Mouse (Mus musculus): ENCODE results near the gene Gm28036. TPM values are rescaled to one million over a fixed set of nuclear protein-coding genes. Genes with fewer than 3 reads are reported as not detected.

Gene Gm28036
- polyA plus RNA-seq, 1 experiment from 2014 or later = 6.2 TPM

- Histone ChIP-seq H3K4me3 (ENCODE audit: low read depth, low read length) (no peak overlapping the region), H3K27ac (ENCODE audit: low read length) (no peak overlapping the region), H3K9me3 (replicated peaks; ENCODE audit: control insufficient read depth, low read length) (no peaks in the 10 kb centered on the region), H3K9ac (ENCODE audit: low read depth, low read length) (no peak overlapping the region), H3K36me3 (ENCODE audit: control insufficient read depth, insufficient read depth) (peaks cover 20% of the 10 kb centered on the region), H3K4me1 (ENCODE audit: control insufficient read depth, low read depth, low read length) (no peaks in the 10 kb centered on the region), H3K27me3 (ENCODE audit: control insufficient read depth, insufficient read depth, low read depth, low read length) (no peaks in the 10 kb centered on the region), H3K4me2 (ENCODE audit: low read depth, low read length) (no peak overlapping the region)
- ATAC-seq (ENCODE audit: low read depth) = no peak
- 86% methylated on average over 15 of the region's 15 CpGs for WGBS (ENCODE audit: insufficient replicate concordance)
Observed at GRCm38 (mm10) chr2:156073725-156074124, 53.2 kb downstream of the Gm28036 start.

- Histone ChIP-seq H3K36me3 (ENCODE audit: control insufficient read depth, insufficient read depth) (peaks cover 10% of the 10 kb centered on the region), H3K27me3 (ENCODE audit: control insufficient read depth, insufficient read depth, low read depth, low read length) (no peaks in the 10 kb centered on the region), H3K4me1 (ENCODE audit: control insufficient read depth, low read depth, low read length) (peaks cover under 1% of the 10 kb centered on the region), H3K4me3 (ENCODE audit: low read depth, low read length) (no peak overlapping the region), H3K9me3 (replicated peaks; ENCODE audit: control insufficient read depth, low read length) (no peaks in the 10 kb centered on the region), H3K27ac (ENCODE audit: low read length) (no peak overlapping the region), H3K9ac (ENCODE audit: low read depth, low read length) (no peak overlapping the region), H3K4me2 (ENCODE audit: low read depth, low read length) (no peak overlapping the region)
- no peak for ATAC-seq (ENCODE audit: low read depth)
- 85% methylated on average over 10 of the region's 10 CpGs for WGBS (ENCODE audit: insufficient replicate concordance)
Observed at GRCm38 (mm10) chr2:156071236-156071635, 55.7 kb downstream of the Gm28036 start.

GRCm38 (mm10) chr2:156067916-156068315 is 59.0 kb downstream of the Gm28036 start:
- no peak for ATAC-seq (ENCODE audit: low read depth)
- Histone ChIP-seq H3K27ac (ENCODE audit: low read length) (no peak overlapping the region), H3K4me2 (ENCODE audit: low read depth, low read length) (no peak overlapping the region), H3K27me3 (ENCODE audit: control insufficient read depth, insufficient read depth, low read depth, low read length) (peaks cover 3% of the 10 kb centered on the region; the same call in 1 of the 2 replicates), H3K4me3 (ENCODE audit: low read depth, low read length) (no peak overlapping the region), H3K4me1 (ENCODE audit: control insufficient read depth, low read depth, low read length) (peaks cover 11% of the 10 kb centered on the region), H3K36me3 (ENCODE audit: control insufficient read depth, insufficient read depth) (no peaks in the 10 kb centered on the region), H3K9me3 (replicated peaks; ENCODE audit: control insufficient read depth, low read length) (no peaks in the 10 kb centered on the region), H3K9ac (ENCODE audit: low read depth, low read length) (no peak overlapping the region)
- 78% methylated on average over 10 of the region's 10 CpGs for WGBS (ENCODE audit: insufficient replicate concordance)

GRCm38 (mm10) chr2:156066126-156066525 is 60.8 kb downstream of the Gm28036 start:
- peaks cover 3% of the 10 kb centered on the region for H3K27me3 ChIP-seq (ENCODE audit: control insufficient read depth, insufficient read depth, low read depth, low read length)
- no peaks in the 10 kb centered on the region for H3K9me3 ChIP-seq (replicated peaks; ENCODE audit: control insufficient read depth, low read length)
- no peak for ATAC-seq (ENCODE audit: low read depth)
- no peak overlapping the region for H3K27ac ChIP-seq (ENCODE audit: low read length)
- peak overlapping the region; percentile 75; the same call in 1 of the 2 replicates for H3K9ac ChIP-seq (ENCODE audit: low read depth, low read length)
- peak overlapping the region; percentile 79 for H3K4me3 ChIP-seq (ENCODE audit: low read depth, low read length)
- H3K36me3 ChIP-seq (ENCODE audit: control insufficient read depth, insufficient read depth) = no peaks in the 10 kb centered on the region
- peaks cover 11% of the 10 kb centered on the region for H3K4me1 ChIP-seq (ENCODE audit: control insufficient read depth, low read depth, low read length)
- H3K4me2 ChIP-seq (ENCODE audit: low read depth, low read length) = peak overlapping the region; percentile 99
- 39% methylated on average over 10 of the region's 10 CpGs for WGBS (ENCODE audit: insufficient replicate concordance)

- peak within 1 kb of the TSS; percentile 56 for H3K27ac ChIP-seq (ENCODE audit: low read length)
- H3K9ac ChIP-seq (ENCODE audit: low read depth, low read length) = peak within 1 kb of the TSS; percentile 75
- 1% methylated on average over 75 of the region's 81 CpGs for WGBS (ENCODE audit: insufficient replicate concordance)
- H3K4me3 ChIP-seq (ENCODE audit: low read depth, low read length) = peak within 1 kb of the TSS; percentile 79
- ATAC-seq (ENCODE audit: low read depth) = peak; percentile 84
- no peaks in the 10 kb centered on the region for H3K36me3 ChIP-seq (ENCODE audit: control insufficient read depth, insufficient read depth)
- peak within 1 kb of the TSS; percentile 99 for H3K4me2 ChIP-seq (ENCODE audit: low read depth, low read length)
- H3K4me1 ChIP-seq (ENCODE audit: control insufficient read depth, low read depth, low read length) = peaks cover 11% of the 10 kb centered on the region
- peaks cover 3% of the 10 kb centered on the region for H3K27me3 ChIP-seq (ENCODE audit: control insufficient read depth, insufficient read depth, low read depth, low read length)
- no peaks in the 10 kb centered on the region for H3K9me3 ChIP-seq (replicated peaks; ENCODE audit: control insufficient read depth, low read length)
Observed at GRCm38 (mm10) chr2:156065099-156066041, 61.5 kb downstream of the Gm28036 start, which contains the start of gene Spag4. TSS of gene Spag4 (plus strand) at chr2:156065175.

GRCm38 (mm10) chr2:156052816-156053215 is 74.1 kb downstream of the Gm28036 start, which contains the start of gene Fer1l4:
TSS of gene Fer1l4 (minus strand) at chr2:156052947.
- Histone ChIP-seq H3K9me3 (replicated peaks; ENCODE audit: control insufficient read depth, low read length) (no peaks in the 10 kb centered on the region), H3K4me1 (ENCODE audit: control insufficient read depth, low read depth, low read length) (no peaks in the 10 kb centered on the region), H3K4me2 (ENCODE audit: low read depth, low read length) (no peak within 1 kb of the TSS), H3K9ac (ENCODE audit: low read depth, low read length) (no peak within 1 kb of the TSS), H3K4me3 (ENCODE audit: low read depth, low read length) (no peak within 1 kb of the TSS), H3K27me3 (ENCODE audit: control insufficient read depth, insufficient read depth, low read depth, low read length) (peaks cover 4% of the 10 kb centered on the region), H3K27ac (ENCODE audit: low read length) (no peak within 1 kb of the TSS), H3K36me3 (ENCODE audit: control insufficient read depth, insufficient read depth) (no peaks in the 10 kb centered on the region)
- ATAC-seq (ENCODE audit: low read depth) = no peak
- 68% methylated on average over 9 of the region's 9 CpGs for WGBS (ENCODE audit: insufficient replicate concordance)

- no peak for ATAC-seq (ENCODE audit: low read depth)
- Histone ChIP-seq H3K36me3 (ENCODE audit: control insufficient read depth, insufficient read depth) (no peaks in the 10 kb centered on the region), H3K9me3 (replicated peaks; ENCODE audit: control insufficient read depth, low read length) (no peaks in the 10 kb centered on the region), H3K4me3 (ENCODE audit: low read depth, low read length) (no peak overlapping the region), H3K4me1 (ENCODE audit: control insufficient read depth, low read depth, low read length) (no peaks in the 10 kb centered on the region), H3K4me2 (ENCODE audit: low read depth, low read length) (no peak overlapping the region), H3K27me3 (ENCODE audit: control insufficient read depth, insufficient read depth, low read depth, low read length) (peaks cover 6% of the 10 kb centered on the region), H3K27ac (ENCODE audit: low read length) (no peak overlapping the region), H3K9ac (ENCODE audit: low read depth, low read length) (no peak overlapping the region)
- WGBS (ENCODE audit: insufficient replicate concordance) = 10% methylated on average over 19 of the region's 19 CpGs
Observed at GRCm38 (mm10) chr2:156047929-156048328, 79.0 kb downstream of the Gm28036 start.

- Histone ChIP-seq H3K27ac (ENCODE audit: low read length) (no peak overlapping the region), H3K36me3 (ENCODE audit: control insufficient read depth, insufficient read depth) (no peaks in the 10 kb centered on the region), H3K4me1 (ENCODE audit: control insufficient read depth, low read depth, low read length) (no peaks in the 10 kb centered on the region), H3K27me3 (ENCODE audit: control insufficient read depth, insufficient read depth, low read depth, low read length) (peaks cover 2% of the 10 kb centered on the region), H3K4me2 (ENCODE audit: low read depth, low read length) (no peak overlapping the region), H3K9me3 (replicated peaks; ENCODE audit: control insufficient read depth, low read length) (no peaks in the 10 kb centered on the region), H3K9ac (ENCODE audit: low read depth, low read length) (no peak overlapping the region), H3K4me3 (ENCODE audit: low read depth, low read length) (no peak overlapping the region)
- WGBS (ENCODE audit: insufficient replicate concordance) = 58% methylated on average over 8 of the region's 8 CpGs
- ATAC-seq (ENCODE audit: low read depth) = no peak
Observed at GRCm38 (mm10) chr2:156042903-156043302, 84.0 kb downstream of the Gm28036 start.

GRCm38 (mm10) chr2:156039390-156039789 is 87.5 kb downstream of the Gm28036 start:
- Histone ChIP-seq H3K4me1 (ENCODE audit: control insufficient read depth, low read depth, low read length) (no peaks in the 10 kb centered on the region), H3K4me3 (ENCODE audit: low read depth, low read length) (no peak overlapping the region), H3K9me3 (replicated peaks; ENCODE audit: control insufficient read depth, low read length) (no peaks in the 10 kb centered on the region), H3K27ac (ENCODE audit: low read length) (no peak overlapping the region), H3K9ac (ENCODE audit: low read depth, low read length) (no peak overlapping the region), H3K36me3 (ENCODE audit: control insufficient read depth, insufficient read depth) (no peaks in the 10 kb centered on the region), H3K27me3 (ENCODE audit: control insufficient read depth, insufficient read depth, low read depth, low read length) (no peaks in the 10 kb centered on the region), H3K4me2 (ENCODE audit: low read depth, low read length) (no peak overlapping the region)
- ATAC-seq (ENCODE audit: low read depth) = no peak
- WGBS (ENCODE audit: insufficient replicate concordance) = 77% methylated on average over 3 of the region's 3 CpGs

All from liver, embryonic 16.5 days (tissue).